Mouse (Mus musculus) embryonic facial prominence, embryonic 13.5 days (tissue): ENCODE measurements around the gene Fbxl2. TPM values are rescaled to one million over a fixed set of nuclear protein-coding genes. Genes with fewer than 3 reads are reported as not detected.
A peak's percentile ranks its signal among the peaks of the same experiment; 100 is the strongest.

Experiments used
- ATAC-seq: fragments of 200-750 bp; cut with Nextera tagmentation; 2 replicates; pipeline ENCODE4 v1.8.0; 2017; ENCODE audit warnings: low read depth; ENCODE audit not compliant: insufficient number of reproducible peaks, insufficient read depth, low FRiP score, low TSS enrichment
- H3K27ac ChIP-seq: fragments of 300-500 bp; sonication (generic); 2 replicates; pipeline ENCODE4 v1.5.1; 2015; ENCODE audit warnings: moderate library complexity, mild to moderate bottlenecking, inconsistent platforms
- H3K27me3 ChIP-seq: fragments of 300-500 bp; sonication (generic); 2 replicates; pipeline ENCODE4 v1.6.1; 2015; ENCODE audit warnings: mild to moderate bottlenecking, inconsistent platforms
- H3K36me3 ChIP-seq: fragments of 300-500 bp; sonication (generic); 2 replicates; pipeline ENCODE4 v1.6.1; 2015; ENCODE audit warnings: mild to moderate bottlenecking, inconsistent platforms
- H3K4me1 ChIP-seq: fragments of 300-500 bp; sonication (generic); 2 replicates; pipeline ENCODE4 v1.6.1; 2015; ENCODE audit warnings: inconsistent platforms
- H3K4me2 ChIP-seq: fragments of 300-500 bp; sonication (generic); 2 replicates; pipeline ENCODE4 v1.6.1; 2015; ENCODE audit warnings: moderate library complexity, mild to moderate bottlenecking, inconsistent platforms
- H3K4me3 ChIP-seq: fragments of 300-500 bp; sonication (generic); 2 replicates; pipeline ENCODE4 v1.5.1; 2015; ENCODE audit warnings: mild to moderate bottlenecking, inconsistent platforms
- H3K9ac ChIP-seq: fragments of 300-500 bp; sonication (generic); 2 replicates; pipeline ENCODE4 v1.6.1; 2015; ENCODE audit warnings: mild to moderate bottlenecking, inconsistent platforms
- H3K9me3 ChIP-seq: fragments of 300-500 bp; sonication (generic); 2 replicates; pipeline ENCODE4 v1.6.1; 2016; ENCODE audit warnings: inconsistent platforms
- WGBS: fragments of 180-500 bp; shearing (Covaris S2); methylation state at CpG from one replicate; pipeline ENCODE4 v1.1.7; 2015; ENCODE audit warnings: mixed read lengths; 5-methylcytosine and 5-hydroxymethylcytosine counted together
- polyA plus RNA-seq: library from polyadenylated mRNA; unstranded; fragments of >200 nt; fragmentation: Nextera tagmentation; extraction: Ambion mirVana; gene quantifications from 2 replicates; pipeline ENCODE4 v1.2.1, GENCODE M21; 2015

Fbxl2 gene
- polyA plus RNA-seq, 1 experiment from 2014 or later, result 9.0 TPM

GRCm38 (mm10) chr9:113969399-113969798 is 76.6 kb downstream of the Fbxl2 start:
- no peak overlapping the region for H3K27ac ChIP-seq
- H3K4me2 ChIP-seq, result no peak overlapping the region
- H3K9ac ChIP-seq, result no peak overlapping the region
- H3K4me1 ChIP-seq, result no peaks in the 10 kb centered on the region
- H3K4me3 ChIP-seq, result no peak overlapping the region
- H3K27me3 ChIP-seq, result no peaks in the 10 kb centered on the region
- WGBS, result 93% methylated on average over 8 of the region's 8 CpGs
- no peak for ATAC-seq
- H3K9me3 ChIP-seq, result no peaks in the 10 kb centered on the region
- peaks cover 84% of the 10 kb centered on the region for H3K36me3 ChIP-seq

DNA sequence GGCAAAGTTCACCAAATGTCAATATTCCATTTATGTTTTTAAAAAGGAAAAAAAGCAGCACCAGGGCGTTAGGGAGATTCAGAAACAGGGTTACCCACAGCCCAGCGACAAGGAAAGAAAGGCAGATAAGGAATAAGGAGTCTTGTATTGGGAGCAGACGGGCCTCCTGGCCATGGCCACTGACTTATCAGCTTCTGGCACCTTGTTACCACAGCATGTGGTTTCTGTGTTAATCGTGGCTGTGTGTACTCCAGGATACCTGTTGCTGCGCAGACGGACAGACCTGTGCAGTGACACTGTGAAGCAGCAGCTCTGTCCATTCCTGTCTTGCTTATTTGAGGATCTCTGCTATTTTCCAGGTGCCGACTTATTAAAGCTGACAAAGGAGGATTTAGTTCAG is 77.0 kb downstream of the Fbxl2 start:
- Histone ChIP-seq H3K27ac (no peak overlapping the region), H3K27me3 (no peaks in the 10 kb centered on the region), H3K4me2 (no peak overlapping the region), H3K9ac (no peak overlapping the region), H3K4me1 (no peaks in the 10 kb centered on the region), H3K36me3 (peaks cover 84% of the 10 kb centered on the region), H3K4me3 (no peak overlapping the region), H3K9me3 (no peaks in the 10 kb centered on the region)
- ATAC-seq, result no peak
- 91% methylated on average over 7 of the region's 7 CpGs for WGBS

GRCm38 (mm10) chr9:113966838-113967237 is 79.2 kb downstream of the Fbxl2 start:
- H3K27ac ChIP-seq, result no peak overlapping the region
- WGBS, result 91% methylated on average over 4 of the region's 4 CpGs
- no peaks in the 10 kb centered on the region for H3K9me3 ChIP-seq
- H3K9ac ChIP-seq, result no peak overlapping the region
- H3K36me3 ChIP-seq, result peaks cover 91% of the 10 kb centered on the region
- H3K27me3 ChIP-seq, result no peaks in the 10 kb centered on the region
- H3K4me1 ChIP-seq, result no peaks in the 10 kb centered on the region
- ATAC-seq, result no peak
- H3K4me3 ChIP-seq, result no peak overlapping the region
- no peak overlapping the region for H3K4me2 ChIP-seq

GRCm38 (mm10) chr9:113964415-113964814 is 81.6 kb downstream of the Fbxl2 start:
- H3K9ac ChIP-seq, result no peak overlapping the region
- WGBS, result 97% methylated on average over 8 of the region's 8 CpGs
- H3K36me3 ChIP-seq, result peaks cover 91% of the 10 kb centered on the region
- H3K4me3 ChIP-seq, result no peak overlapping the region
- ATAC-seq, result no peak
- no peak overlapping the region for H3K4me2 ChIP-seq
- H3K27ac ChIP-seq, result no peak overlapping the region
- H3K4me1 ChIP-seq, result no peaks in the 10 kb centered on the region
- H3K27me3 ChIP-seq, result no peaks in the 10 kb centered on the region
- no peaks in the 10 kb centered on the region for H3K9me3 ChIP-seq

- Histone ChIP-seq H3K4me1 (no peaks in the 10 kb centered on the region), H3K9ac (no peak overlapping the region), H3K36me3 (peaks cover 91% of the 10 kb centered on the region), H3K4me2 (no peak overlapping the region), H3K9me3 (no peaks in the 10 kb centered on the region), H3K27ac (no peak overlapping the region), H3K27me3 (no peaks in the 10 kb centered on the region), H3K4me3 (no peak overlapping the region)
- ATAC-seq, result no peak
Measured at GRCm38 (mm10) chr9:113963718-113964117, 82.3 kb downstream of the Fbxl2 start.

DNA sequence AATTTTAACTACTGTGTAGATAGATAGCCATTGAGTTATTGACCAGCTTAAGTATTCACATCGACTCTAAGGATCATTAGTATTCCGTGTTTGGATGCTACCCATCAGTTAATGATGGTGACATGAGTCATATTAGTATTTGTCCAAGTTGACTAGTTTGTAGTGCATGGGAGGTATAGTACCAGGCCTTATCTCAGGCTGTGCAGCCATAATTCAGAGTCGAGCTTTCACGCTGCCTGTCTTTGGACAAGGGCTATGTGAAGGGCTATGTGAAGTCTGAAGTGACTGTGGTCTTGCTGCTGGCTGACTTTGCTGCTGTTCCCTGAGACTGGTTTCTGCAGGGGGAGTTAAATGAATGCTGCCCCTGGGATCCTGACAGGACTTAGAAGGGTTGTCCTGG is 88.2 kb downstream of the Fbxl2 start:
- Histone ChIP-seq H3K9ac (no peak overlapping the region), H3K4me1 (no peaks in the 10 kb centered on the region), H3K36me3 (peaks cover 77% of the 10 kb centered on the region), H3K27me3 (no peaks in the 10 kb centered on the region), H3K4me2 (no peak overlapping the region), H3K27ac (no peak overlapping the region), H3K9me3 (no peaks in the 10 kb centered on the region), H3K4me3 (no peak overlapping the region)
- 97% methylated on average over 4 of the region's 4 CpGs for WGBS
- ATAC-seq, result no peak

DNA sequence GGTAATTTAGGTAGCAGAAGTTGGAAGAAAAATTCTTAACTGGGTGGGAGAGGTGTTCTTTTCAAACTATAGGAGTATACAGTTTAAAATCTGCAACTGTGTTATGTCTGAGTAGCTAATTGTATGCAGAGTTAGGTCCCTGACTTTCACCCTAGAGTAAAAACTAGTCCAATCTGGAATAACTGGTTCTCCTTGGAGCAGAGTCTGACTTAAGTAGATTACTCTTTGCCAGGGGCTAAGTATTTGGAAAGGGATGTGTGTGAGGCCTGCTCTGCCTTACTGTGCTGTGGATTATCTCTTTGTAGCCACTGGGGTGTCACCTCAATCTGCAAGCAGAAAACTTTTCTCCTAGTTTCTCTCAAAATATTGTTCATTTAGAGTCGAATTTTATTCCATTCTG is 98.8 kb downstream of the Fbxl2 start:
- H3K36me3 ChIP-seq, result peaks cover 54% of the 10 kb centered on the region
- H3K4me2 ChIP-seq, result no peak overlapping the region
- WGBS, result 69% methylated on average over 1 of the region's 1 CpGs
- H3K9me3 ChIP-seq, result no peaks in the 10 kb centered on the region
- H3K9ac ChIP-seq, result no peak overlapping the region
- no peak overlapping the region for H3K27ac ChIP-seq
- H3K4me1 ChIP-seq, result no peaks in the 10 kb centered on the region
- no peak for ATAC-seq
- no peak overlapping the region for H3K4me3 ChIP-seq
- no peaks in the 10 kb centered on the region for H3K27me3 ChIP-seq

GRCm38 (mm10) chr9:113943372-113943771 is 102.6 kb downstream of the Fbxl2 start:
- no peak overlapping the region for H3K4me2 ChIP-seq
- no peak overlapping the region for H3K4me3 ChIP-seq
- peaks cover 36% of the 10 kb centered on the region for H3K36me3 ChIP-seq
- no peak for ATAC-seq
- no peaks in the 10 kb centered on the region for H3K9me3 ChIP-seq
- no peak overlapping the region for H3K9ac ChIP-seq
- WGBS, result 92% methylated on average over 1 of the region's 1 CpGs
- peaks cover 2% of the 10 kb centered on the region; the same call in 1 of the 2 replicates for H3K4me1 ChIP-seq
- H3K27ac ChIP-seq, result no peak overlapping the region
- no peaks in the 10 kb centered on the region for H3K27me3 ChIP-seq

GRCm38 (mm10) chr9:113941103-113941805 is 104.7 kb downstream of the Fbxl2 start:
- WGBS, result 86% methylated on average over 3 of the region's 3 CpGs

GRCm38 (mm10) chr9:113939063-113939850 is 106.7 kb downstream of the Fbxl2 start:
- Histone ChIP-seq H3K9me3 (no peaks in the 10 kb centered on the region), H3K4me1 (peaks cover 13% of the 10 kb centered on the region), H3K27me3 (no peaks in the 10 kb centered on the region), H3K4me3 (no peak overlapping the region), H3K36me3 (no peaks in the 10 kb centered on the region), H3K4me2 (no peak overlapping the region), H3K27ac (no peak overlapping the region), H3K9ac (no peak overlapping the region)
- no peak for ATAC-seq
- 89% methylated on average over 9 of the region's 9 CpGs for WGBS

More at GRCm38 (mm10) chr9:113941103-113941805, 104.7 kb downstream of the Fbxl2 start:
- peaks cover 5% of the 10 kb centered on the region; the same call in 1 of the 2 replicates for H3K4me1 ChIP-seq
- H3K36me3 ChIP-seq, result peaks cover 17% of the 10 kb centered on the region
- H3K4me2 ChIP-seq, result no peak overlapping the region
- no peak for ATAC-seq
- H3K4me3 ChIP-seq, result no peak overlapping the region
- no peak overlapping the region for H3K27ac ChIP-seq
- H3K27me3 ChIP-seq, result no peaks in the 10 kb centered on the region
- H3K9ac ChIP-seq, result no peak overlapping the region
- no peaks in the 10 kb centered on the region for H3K9me3 ChIP-seq

GRCm38 (mm10) chr9:113935638-113936037 is 110.4 kb downstream of the Fbxl2 start:
- Histone ChIP-seq H3K27me3 (no peaks in the 10 kb centered on the region), H3K4me3 (no peak overlapping the region), H3K9ac (no peak overlapping the region), H3K9me3 (no peaks in the 10 kb centered on the region), H3K36me3 (no peaks in the 10 kb centered on the region), H3K4me1 (peaks cover 30% of the 10 kb centered on the region), H3K27ac (no peak overlapping the region), H3K4me2 (no peak overlapping the region)
- WGBS, result 83% methylated on average over 5 of the region's 5 CpGs
- ATAC-seq, result no peak

GRCm38 (mm10) chr9:113932501-113932900 is 113.5 kb downstream of the Fbxl2 start:
- Histone ChIP-seq H3K4me1 (peaks cover 31% of the 10 kb centered on the region), H3K4me2 (peak overlapping the region; percentile 90), H3K9ac (peak overlapping the region; percentile 95), H3K27ac (peak overlapping the region; percentile 89), H3K27me3 (no peaks in the 10 kb centered on the region), H3K9me3 (no peaks in the 10 kb centered on the region), H3K4me3 (peak overlapping the region; percentile 99), H3K36me3 (no peaks in the 10 kb centered on the region)
- WGBS, result 22% methylated on average over 11 of the region's 11 CpGs
- no peak for ATAC-seq
